Comparison of ENCODE assay signal across 16 mouse cellular contexts in genomic region chr13:115077346-115078134, GRCm38 (mm10). TPM values are rescaled to one million over a fixed set of nuclear protein-coding genes. Genes with fewer than 3 reads are reported as not detected.
DNase-seq lines count a peak whose midpoint lies in the region; ATAC-seq lines count a peak whose summit lies in the region.
"Had no signal": no experiment of that assay in that cellular context is flagged by ENCODE, and none has a peak within 500 bp of the region (broad histone marks: within the 10 kb centered on the region; RNA-seq: fewer than 3 reads in every experiment).

No protein-coding gene starts in this region.

- H3K36me3 ChIP-seq in midbrain, embryonic 11.5 days (ENCODE audit: control insufficient read depth, insufficient read depth, low read length), result no peaks in the 10 kb centered on the region
- no peaks in the 10 kb centered on the region for H3K36me3 ChIP-seq in midbrain, embryonic 16.5 days (ENCODE audit: control insufficient read depth, insufficient read depth, low read length)
- H3K36me3 ChIP-seq: embryonic facial prominence, embryonic 10.5 days; liver, embryonic 13.5 days had no signal

- ATAC-seq in midbrain, embryonic 11.5 days (ENCODE audit: low FRiP score), result no peak
- ATAC-seq in midbrain, embryonic 16.5 days, result no peak
- ATAC-seq: CD4-positive, CD25-positive, alpha-beta regulatory T cell, adult 4 months; inflammation-experienced regulatory T-cells, adult 6 months had no signal

- intact Hi-C loops in heart, postnatal 36 days (cut with DNase I), result no loop called here

- no peak overlapping the region for H3K4me2 ChIP-seq in midbrain, embryonic 11.5 days
- H3K4me2 ChIP-seq in midbrain, embryonic 16.5 days (ENCODE audit: low read length), result no peak overlapping the region
- H3K4me2 ChIP-seq: liver, embryonic 13.5 days had no signal

- H3K9ac ChIP-seq in midbrain, embryonic 11.5 days (ENCODE audit: low read length), result no peak overlapping the region
- no peak overlapping the region for H3K9ac ChIP-seq in midbrain, embryonic 16.5 days (ENCODE audit: low read depth, low read length)
- H3K9ac ChIP-seq: liver, embryonic 13.5 days had no signal

- no peak overlapping the region for H3K4me3 ChIP-seq in midbrain, embryonic 11.5 days (ENCODE audit: low read depth, low read length)
- no peak overlapping the region for H3K4me3 ChIP-seq in midbrain, embryonic 16.5 days (ENCODE audit: low read depth, low read length)
- H3K4me3 ChIP-seq: embryonic facial prominence, embryonic 10.5 days; liver, embryonic 13.5 days had no signal

- no peaks in the 10 kb centered on the region for H3K4me1 ChIP-seq in midbrain, embryonic 11.5 days (ENCODE audit: control insufficient read depth, insufficient read depth, low read length)
- H3K4me1 ChIP-seq in midbrain, embryonic 16.5 days (ENCODE audit: control insufficient read depth, insufficient read depth, low read length), result no peaks in the 10 kb centered on the region
- H3K4me1 ChIP-seq: embryonic facial prominence, embryonic 10.5 days had no signal

- H3K27ac ChIP-seq in midbrain, embryonic 11.5 days (ENCODE audit: low read depth, low read length), result no peak overlapping the region
- H3K27ac ChIP-seq in midbrain, embryonic 16.5 days (ENCODE audit: low read length), result no peak overlapping the region
- H3K27ac ChIP-seq: embryonic facial prominence, embryonic 10.5 days; liver, embryonic 13.5 days had no signal

- 88% methylated on average over 9 of the region's 9 CpGs for WGBS in midbrain, embryonic 11.5 days
- 90% methylated on average over 9 of the region's 9 CpGs for WGBS in midbrain, embryonic 16.5 days

- H3K27me3 ChIP-seq in midbrain, embryonic 11.5 days (ENCODE audit: control insufficient read depth, insufficient read depth, low read length), result no peaks in the 10 kb centered on the region
- H3K27me3 ChIP-seq in midbrain, embryonic 16.5 days (ENCODE audit: control insufficient read depth, insufficient read depth, low read depth, low read length), result no peaks in the 10 kb centered on the region
- H3K27me3 ChIP-seq: liver, embryonic 13.5 days had no signal

- DNase-seq in heart, adult 11 months, result peak; percentile 96
- DNase-seq in heart, postnatal 36 days, result no peak
- DNase-seq in midbrain, embryonic 11.5 days (ENCODE audit: low spot score, missing footprints), result peak; percentile 51
- DNase-seq in kidney, postnatal 4 days, result peak; percentile 33 to 52
- DNase-seq in c-Kit-positive CD71-positive TER-119-positive erythroid progenitor cells, embryonic 14.5 days (ENCODE audit: low spot score), result no peak
- no peak for DNase-seq in frontal cortex, postnatal 10 days (ENCODE audit: low spot score in 2 of 2)
- DNase-seq: cerebellum, adult 9-11 months; heart, postnatal 4 days; liver, embryonic 13.5 days; retina, postnatal 1 day had no signal

- no peaks in the 10 kb centered on the region for H3K9me3 ChIP-seq in midbrain, embryonic 11.5 days (ENCODE audit: control insufficient read depth, low read length)
- H3K9me3 ChIP-seq in midbrain, embryonic 16.5 days (replicated peaks; ENCODE audit: control insufficient read depth, low read length, poor library complexity, severe bottlenecking), result no peaks in the 10 kb centered on the region
- H3K9me3 ChIP-seq: embryonic facial prominence, embryonic 10.5 days; liver, embryonic 13.5 days had no signal

RNA-seq across cellular contexts. Expression of gene Pelo, which starts 12.4 kb away (rescaled TPM):
- total RNA-seq in heart, postnatal 36 days (2021), result 10 to 100 TPM; 17.2 to 17.8 TPM
- 6.7 and 7.4 TPM in 2 replicates for polyA plus RNA-seq in midbrain, embryonic 11.5 days (2014; fragmentation: Nextera tagmentation; extraction: Ambion mirVana)
- polyA plus RNA-seq in midbrain, embryonic 16.5 days (2015; fragmentation: Nextera tagmentation; extraction: Ambion mirVana), result 4.6 and 5.2 TPM in 2 replicates

RNA-seq across cellular contexts. Expression of gene Gm49395, which starts 24.2 kb away (rescaled TPM):
- 10 to 100 TPM; 10.5 to 11.9 TPM for total RNA-seq in heart, postnatal 36 days (2021)
- 3.2 and 3.6 TPM in 2 replicates for polyA plus RNA-seq in midbrain, embryonic 11.5 days (2014; fragmentation: Nextera tagmentation; extraction: Ambion mirVana)
- polyA plus RNA-seq in midbrain, embryonic 16.5 days (2015; fragmentation: Nextera tagmentation; extraction: Ambion mirVana), result 1.8 and 2.9 TPM in 2 replicates
- total RNA-seq: monocyte, adult 5-6 weeks had no signal
- polyA plus RNA-seq: testis, adult 2 months had no signal

RNA-seq across cellular contexts. Expression of gene Itga1, which starts 24.2 kb away (rescaled TPM):
- total RNA-seq in heart, postnatal 36 days (2021), result 10 to 100 TPM; 38.2 to 42.4 TPM
- 5.4 and 6.3 TPM in 2 replicates for polyA plus RNA-seq in midbrain, embryonic 11.5 days (2014; fragmentation: Nextera tagmentation; extraction: Ambion mirVana)
- polyA plus RNA-seq in midbrain, embryonic 16.5 days (2015; fragmentation: Nextera tagmentation; extraction: Ambion mirVana), result 6.1 and 6.9 TPM in 2 replicates

Comparison
In these comparisons a context has a peak if more than half of its experiments do, and no peak if none do; other contexts are left out.
1. DNase-seq: peak in heart, adult 11 months (single experiment), midbrain, embryonic 11.5 days (single experiment) and kidney, postnatal 4 days (2 of 2); none in heart, postnatal 36 days (0 of 2), c-Kit-positive CD71-positive TER-119-positive erythroid progenitor cells, embryonic 14.5 days (single experiment) and frontal cortex, postnatal 10 days (0 of 2).